Comparison of ENCODE assay signal across 1 mouse cellular context in genomic region chr5:35559447-35559846, GRCm38 (mm10).
A peak's percentile ranks its signal among the peaks of the same experiment; 100 is the strongest.
TF ChIP-seq lines count a peak whose summit lies in the region.

No protein-coding gene starts in this region.

TF ChIP-seq in MEL, 35 proteins besides CTCF, POLR2A, EP300 and RAD21 (continued from another document):
- TF ChIP-seq USF2 (IDR thresholded peaks at IDR 0.05; ENCODE audit: borderline replicate concordance in 1 of 2, insufficient read depth in 1 of 2, low read depth in 1 of 2, low read length in 2 of 2) (peak in 1 of 2 experiments; percentile 50; a peak in 1 of 4 replicates), ZNF384 (IDR thresholded peaks at IDR 0.05; ENCODE audit: low read depth, low read length) (no peak), TAL1 (IDR thresholded peaks at IDR 0.05; ENCODE audit: low read length) (peak; percentile 69), NELFE (IDR thresholded peaks at IDR 0.05; ENCODE audit: low read depth, low read length) (no peak), MEF2A (IDR thresholded peaks at IDR 0.05; ENCODE audit: extremely low read depth, insufficient replicate concordance, low read depth, low read length, poor library complexity, severe bottlenecking) (no peak), CHD2 (IDR thresholded peaks at IDR 0.05; ENCODE audit: low read length) (no peak), GABPA (IDR thresholded peaks at IDR 0.05; ENCODE audit: low read depth, low read length) (no peak), MXI1 (IDR thresholded peaks at IDR 0.05; ENCODE audit: low read depth, low read length) (no peak), HCFC1 (IDR thresholded peaks at IDR 0.05; ENCODE audit: low read depth, low read length) (no peak), MAFK (IDR thresholded peaks at IDR 0.05; ENCODE audit: borderline replicate concordance, low read depth, low read length) (no peak), TBP (IDR thresholded peaks at IDR 0.05; ENCODE audit: low read depth, low read length) (no peak), MAZ (IDR thresholded peaks at IDR 0.05; ENCODE audit: low read depth, low read length) (no peak), SIN3A (IDR thresholded peaks at IDR 0.05; ENCODE audit: low read length) (peak; percentile 56; the same call in 1 of the 2 replicates), ZC3H11A (IDR thresholded peaks at IDR 0.05; ENCODE audit: low read depth, low read length) (no peak), GATA1 (IDR thresholded peaks at IDR 0.05; ENCODE audit: low read depth, low read length) (peak; percentile 59), ZKSCAN1 (IDR thresholded peaks at IDR 0.05; ENCODE audit: low read depth, low read length) (no peak), MYB (IDR thresholded peaks at IDR 0.05; ENCODE audit: low read depth, low read length) (no peak), MAX (IDR thresholded peaks at IDR 0.05; ENCODE audit: low read length) (peak; percentile 68; the same call in 1 of the 2 replicates), TCF12 (IDR thresholded peaks at IDR 0.05; ENCODE audit: low read depth, low read length) (0 out of 2 replicates have a peak, but pooled peaks have one; percentile 38), E2F4 (IDR thresholded peaks at IDR 0.05; ENCODE audit: borderline replicate concordance, low read depth, low read length) (no peak), CHD1 (IDR thresholded peaks at IDR 0.05; ENCODE audit: low read depth, low read length) (no peak)
TF ChIP-seq in MEL: peak in this region for 11.
